Mouse (Mus musculus) ES-Bruce4 (cell line): ENCODE results near the gene Med22.

Experiments used
- CTCF ChIP-seq: IDR thresholded peaks from one replicate; pipeline ENCODE4 v1.8.1; 2011; ENCODE audit warnings: low read depth, low read length
- POLR2A ChIP-seq: IDR thresholded peaks from one replicate; pipeline ENCODE4 v1.8.1; 2011; ENCODE audit warnings: low read length; ENCODE audit not compliant: insufficient read depth

DNA sequence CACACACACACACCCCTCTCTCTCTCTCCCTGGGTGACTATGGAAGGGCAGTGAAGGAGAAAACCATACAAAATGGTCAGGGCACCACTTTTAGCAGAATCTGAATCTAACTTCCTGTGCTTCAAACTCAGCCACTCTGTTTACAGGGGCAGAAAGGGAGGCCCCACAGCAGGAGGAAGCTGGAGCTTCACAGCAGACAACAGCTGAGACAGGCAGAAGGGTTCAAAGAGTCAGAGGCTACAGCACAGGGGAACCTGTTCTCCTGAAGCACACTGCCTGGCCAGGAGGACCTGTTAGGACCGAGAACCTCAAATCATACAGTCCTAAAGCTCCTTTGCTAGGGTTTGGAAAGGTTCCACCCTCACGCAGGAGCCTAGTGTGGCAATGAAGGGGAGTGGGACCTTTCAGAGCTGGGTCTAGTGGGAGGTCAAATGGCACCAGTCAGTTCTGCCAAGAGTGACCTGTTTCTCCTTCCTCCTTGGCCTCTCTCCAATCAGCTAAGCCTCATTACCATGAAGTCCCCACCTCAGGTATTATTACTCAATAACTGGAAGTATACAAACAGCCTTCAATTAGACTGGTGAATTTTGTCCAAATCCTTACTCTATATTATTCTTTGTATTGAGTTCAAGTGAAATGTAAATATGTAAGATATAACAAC lies 44.4 kb upstream of the Med22 start:
- TF ChIP-seq CTCF, result no peak
- no peak for TF ChIP-seq POLR2A
